Mouse (Mus musculus): Measurements from ENCODE around the gene Arhgap4.

Gene Arhgap4

DNA sequence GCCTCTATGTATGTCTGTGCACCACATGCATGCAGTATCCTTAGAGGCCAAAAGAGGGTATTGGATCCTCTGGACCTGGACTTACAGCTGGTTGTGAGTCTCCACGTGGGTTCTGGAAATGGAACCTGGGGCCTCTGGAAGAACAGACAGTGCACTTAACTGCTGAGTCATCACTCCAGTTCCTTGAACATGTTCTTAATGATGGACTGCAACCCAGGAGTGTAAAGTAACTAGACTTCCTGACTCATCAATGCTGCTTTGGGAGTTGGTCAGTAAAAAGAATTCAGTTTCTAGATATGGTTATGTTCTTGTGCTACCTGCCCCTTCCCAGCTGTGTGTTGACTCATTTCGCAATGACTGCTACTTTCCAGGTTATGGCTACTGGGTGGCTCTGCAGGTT lies 10.2 kb upstream of the Arhgap4 start:
- ChIA-PET POLR2A (interaction anchor here (1.0 to 15.1 kb wide), 24 partner anchors 9 to 473 kb away, joined by 3 to 334 read pairs (median 11); partner anchors contain the start of genes Arhgap4 (in 3 of the 4), Naa10 (in 3 of the 4), Hcfc1 (in 2 of the 4) and Haus7 (in 1 of the 4)), CTCF (interaction anchor here in 1 of 4 experiments (0.8 to 2.0 kb wide), 4 partner anchors 10 to 135 kb away, joined by 3 to 6 read pairs (median 4); partner anchors contain the start of genes Arhgap4 and Naa10)

DNA sequence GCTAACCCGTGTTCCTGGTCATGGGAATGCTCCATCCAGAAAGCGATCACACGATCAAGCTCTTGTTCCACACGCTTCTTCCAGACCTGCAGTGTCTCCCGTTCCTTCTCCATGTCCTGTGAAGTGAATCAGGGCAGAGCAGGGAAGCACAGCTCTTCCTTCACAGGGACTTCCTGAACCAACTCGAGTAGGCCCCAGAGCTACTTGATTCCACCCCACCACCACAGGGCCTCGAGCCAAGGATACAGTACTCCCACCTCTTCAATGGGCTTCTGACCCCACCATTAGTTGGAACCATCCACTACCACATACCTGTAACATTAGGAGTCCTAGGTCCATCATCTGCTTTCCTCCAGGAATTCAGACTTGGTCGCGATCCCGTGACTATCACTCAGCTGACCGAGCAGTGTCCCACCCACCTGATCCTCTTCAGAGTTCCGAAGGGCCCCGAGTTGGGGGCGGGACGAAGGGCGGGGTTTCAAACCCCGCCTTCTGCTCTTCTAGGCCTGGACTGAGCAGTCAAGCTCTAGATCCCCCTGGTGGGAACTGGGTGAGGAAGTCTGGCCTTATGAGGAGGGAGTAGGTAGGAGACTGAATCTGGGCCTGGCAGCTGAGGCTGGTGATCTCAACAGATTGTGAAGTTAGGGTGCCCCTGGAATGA lies 8.9 kb upstream of the Arhgap4 start, which contains the start of gene Renbp:
Renbp (minus strand) TSS at position 449 of the 661 bp plus-strand sequence.
- CTCF ChIA-PET = interaction anchor here in 3 of 4 experiments (0.5 to 2.0 kb wide), 14 partner anchors 9 to 242 kb away, joined by 3 to 7 read pairs (median 3); partner anchors contain the start of genes Arhgap4 (in 2 of the 3), Naa10 (in 2 of the 3) and Irak1 (in 1 of the 3)
- POLR2A ChIA-PET = interaction anchor here (0.5 to 15.1 kb wide), 96 partner anchors 9 to 498 kb away, joined by 3 to 334 read pairs (median 5); partner anchors contain the start of genes Arhgap4 (in 3 of the 4), Hcfc1 (in 3 of the 4), Naa10 (in 3 of the 4) and Haus7 (in 2 of the 4)

- ChIA-PET CTCF (interaction anchor here in 1 of 4 experiments (0.7 kb wide), 1 partner anchor 16 kb away, joined by 9 read pairs; no protein-coding TSS in a partner anchor), POLR2A (interaction anchor here (0.7 to 15.1 kb wide), 11 partner anchors 7 to 128 kb away, joined by 3 to 334 read pairs (median 10); partner anchors contain the start of genes Hcfc1 (in 2 of the 4) and Renbp (in 2 of the 4))
These were observed 846 bp upstream of the Arhgap4 start for GRCm38 (mm10) chrX:73922550-73922882.

- POLR2A ChIA-PET = interaction anchor here (0.6 to 15.1 kb wide), 36 partner anchors 8 to 507 kb away, joined by 3 to 334 read pairs (median 4); partner anchors contain the start of genes Renbp (in 3 of the 4), Hcfc1 (in 2 of the 4), Rpl10 (in 2 of the 4) and Abcd1 (in 1 of the 4)
These were observed 316 bp downstream of the Arhgap4 start for GRCm38 (mm10) chrX:73921285-73921822.

DNA sequence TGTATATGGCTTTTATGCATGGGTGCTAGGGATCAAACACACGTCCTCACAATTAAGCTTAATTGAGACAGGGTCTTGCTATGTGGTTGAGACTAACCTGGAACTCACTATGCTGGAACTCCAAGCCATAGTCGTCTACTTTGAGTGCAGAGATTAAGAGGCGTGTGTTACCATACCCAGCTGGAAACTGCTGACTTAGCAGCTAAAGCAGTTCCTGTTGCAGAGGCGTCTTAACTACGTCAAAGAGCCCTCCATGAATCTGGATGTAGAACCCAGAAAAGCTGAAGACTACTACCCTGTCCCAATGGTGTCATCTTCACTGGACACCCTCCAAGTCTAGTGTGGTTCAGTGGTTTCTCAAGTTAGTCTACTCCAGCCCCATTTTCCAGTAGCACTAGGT lies 3.0 kb downstream of the Arhgap4 start:
- ChIA-PET POLR2A (interaction anchor here in 1 of 4 experiments (0.5 to 11.2 kb wide), 3 partner anchors 11 to 104 kb away, joined by 3 to 196 read pairs (median 3); partner anchors contain the start of gene Renbp), CTCF (no interaction called here)

More at GRCm38 (mm10) chrX:73921285-73921822, 316 bp downstream of the Arhgap4 start:
- CTCF ChIA-PET = interaction anchor here in 3 of 4 experiments (0.8 to 1.2 kb wide), 6 partner anchors 9 to 124 kb away, joined by 3 to 4 read pairs (median 3); partner anchors contain the start of gene Renbp (in 2 of the 3)

DNA sequence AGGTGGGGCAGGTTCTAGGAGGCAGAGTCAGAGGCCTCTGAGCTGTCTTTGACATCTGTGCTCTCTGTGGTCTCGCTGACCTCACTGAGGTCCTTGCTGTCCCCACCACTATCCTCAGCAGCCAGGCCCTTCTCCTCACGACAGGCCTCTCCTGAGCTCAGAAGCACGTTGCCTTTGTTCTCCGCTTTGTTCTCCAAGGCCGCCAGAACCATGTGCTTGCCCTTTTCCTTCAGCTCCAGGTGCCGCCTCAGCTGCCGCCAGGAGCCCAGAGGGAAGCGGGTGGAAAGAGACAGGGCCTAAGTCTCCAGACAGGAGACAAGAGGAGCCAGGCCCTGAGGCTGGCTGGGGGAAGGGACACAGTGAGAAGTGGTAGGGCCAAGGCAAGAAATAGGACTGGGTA lies 4.7 kb downstream of the Arhgap4 start:
- CTCF ChIA-PET = interaction anchor here in 1 of 4 experiments (0.6 kb wide), 1 partner anchor 263 kb away, joined by 3 read pairs; no protein-coding TSS in a partner anchor
- POLR2A ChIA-PET = interaction anchor here in 2 of 4 experiments (0.7 to 11.2 kb wide), 11 partner anchors 9 to 458 kb away, joined by 3 to 196 read pairs (median 4); partner anchors contain the start of genes Hcfc1 (in 2 of the 2), Renbp (in 2 of the 2), Haus7 (in 1 of the 2) and Srpk3 (in 1 of the 2)

GRCm38 (mm10) chrX:73914827-73915703 lies 6.6 kb downstream of the Arhgap4 start:
- ChIA-PET POLR2A (interaction anchor here (0.6 to 11.2 kb wide), 72 partner anchors 8 to 909 kb away, joined by 3 to 196 read pairs (median 4); partner anchors contain the start of genes Renbp (in 3 of the 4), Bcap31 (in 2 of the 4), Hcfc1 (in 2 of the 4) and Abcd1 (in 1 of the 4)), CTCF (interaction anchor here in 2 of 4 experiments (0.6 to 1.2 kb wide), 8 partner anchors 10 to 456 kb away, joined by 3 to 7 read pairs (median 4); partner anchors contain the start of genes Haus7 (in 1 of the 2) and Renbp (in 1 of the 2))

DNA sequence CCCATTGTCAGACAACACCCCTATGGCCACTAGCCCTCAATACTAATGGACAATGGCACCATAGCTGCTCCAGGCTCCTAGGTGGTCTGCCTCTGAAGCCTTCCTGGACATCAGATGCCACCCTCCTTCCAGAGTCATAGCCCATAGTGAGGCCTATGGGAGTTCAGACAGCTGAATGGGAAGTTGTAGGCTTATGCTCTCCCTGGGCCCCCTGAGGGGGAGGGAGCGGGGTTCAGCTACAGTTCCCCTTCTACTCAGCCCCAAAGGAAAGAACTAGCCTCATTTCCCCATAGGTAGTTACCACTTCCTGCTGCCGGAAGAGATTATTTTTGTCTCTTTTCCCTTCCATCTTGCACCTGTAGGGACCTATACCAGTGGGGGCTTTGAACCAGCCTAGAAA lies 10.1 kb downstream of the Arhgap4 start:
- CTCF ChIA-PET = no interaction called here
- POLR2A ChIA-PET = interaction anchor here in 2 of 4 experiments (0.6 to 1.6 kb wide), 3 partner anchors 9 to 55 kb away, joined by 3 read pairs; partner anchors contain the start of gene Hcfc1 (in 1 of the 2)

- POLR2A ChIA-PET = interaction anchor here in 2 of 4 experiments (1.0 to 1.6 kb wide), 5 partner anchors 10 to 118 kb away, joined by 3 to 6 read pairs (median 3); partner anchors contain the start of genes Arhgap4 (in 1 of the 2) and Naa10 (in 1 of the 2)
- CTCF ChIA-PET = no interaction called here
These were observed 10.5 kb downstream of the Arhgap4 start for GRCm38 (mm10) chrX:73911156-73911555.

- ChIA-PET CTCF (interaction anchor here in 1 of 4 experiments (1.4 kb wide), 1 partner anchor 11 kb away, joined by 3 read pairs; the partner anchor contains the start of genes Arhgap4 and Naa10), POLR2A (interaction anchor here in 2 of 4 experiments (0.8 to 1.8 kb wide), 8 partner anchors 10 to 118 kb away, joined by 3 to 7 read pairs (median 3); partner anchors contain the start of genes Arhgap4 (in 1 of the 2), Irak1 (in 1 of the 2) and Naa10 (in 1 of the 2))
These were observed 11.2 kb downstream of the Arhgap4 start for GRCm38 (mm10) chrX:73910451-73910850.

- POLR2A ChIA-PET = interaction anchor here in 2 of 4 experiments (0.8 to 1.8 kb wide), 8 partner anchors 10 to 117 kb away, joined by 3 to 7 read pairs (median 3); partner anchors contain the start of genes Arhgap4 (in 1 of the 2), Irak1 (in 1 of the 2) and Naa10 (in 1 of the 2)
These were observed 11.6 kb downstream of the Arhgap4 start for GRCm38 (mm10) chrX:73910049-73910448.

DNA sequence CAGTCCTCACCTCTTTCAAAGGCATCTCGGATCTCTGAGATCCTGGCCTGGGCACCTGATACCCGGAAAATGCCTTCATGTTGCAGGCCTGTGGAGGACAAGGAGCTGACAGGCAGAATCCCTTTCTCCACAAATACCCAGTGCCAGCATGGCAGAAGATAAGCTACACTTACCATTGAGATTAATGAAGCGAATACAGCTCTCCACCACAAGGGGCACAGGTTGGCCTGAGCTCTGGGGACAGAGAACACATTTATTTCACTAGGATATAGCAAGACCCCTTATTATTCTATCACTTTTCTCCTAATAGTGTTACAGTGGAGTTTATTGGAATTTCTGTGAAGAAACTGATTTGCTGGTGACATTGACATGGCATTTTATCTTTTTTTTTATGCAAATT lies 23.7 kb downstream of the Arhgap4 start:
- CTCF ChIA-PET = interaction anchor here in 2 of 4 experiments (0.5 to 1.0 kb wide), 4 partner anchors 99 to 218 kb away, joined by 3 read pairs; partner anchors contain the start of gene Irak1 (in 1 of the 2)
- POLR2A ChIA-PET = interaction anchor here in 2 of 4 experiments (0.5 to 1.5 kb wide), 3 partner anchors 11 to 23 kb away, joined by 3 read pairs; no protein-coding TSS in a partner anchor

More at GRCm38 (mm10) chrX:73910049-73910448, 11.6 kb downstream of the Arhgap4 start:
- CTCF ChIA-PET = interaction anchor here in 1 of 4 experiments (1.4 kb wide), 1 partner anchor 12 kb away, joined by 3 read pairs; the partner anchor contains the start of genes Arhgap4 and Naa10

GRCm38 (mm10) chrX:73895719-73896118 lies 26.0 kb downstream of the Arhgap4 start, which contains the start of gene L1cam:
L1cam (minus strand) TSS chrX:73896105.
- CTCF ChIA-PET = interaction anchor here in 2 of 4 experiments (1.1 to 1.7 kb wide), 4 partner anchors 97 to 224 kb away, joined by 3 to 9 read pairs (median 5); no protein-coding TSS in a partner anchor
- POLR2A ChIA-PET = interaction anchor here in 1 of 4 experiments (0.9 kb wide), 1 partner anchor 19 kb away, joined by 3 read pairs; no protein-coding TSS in a partner anchor

DNA sequence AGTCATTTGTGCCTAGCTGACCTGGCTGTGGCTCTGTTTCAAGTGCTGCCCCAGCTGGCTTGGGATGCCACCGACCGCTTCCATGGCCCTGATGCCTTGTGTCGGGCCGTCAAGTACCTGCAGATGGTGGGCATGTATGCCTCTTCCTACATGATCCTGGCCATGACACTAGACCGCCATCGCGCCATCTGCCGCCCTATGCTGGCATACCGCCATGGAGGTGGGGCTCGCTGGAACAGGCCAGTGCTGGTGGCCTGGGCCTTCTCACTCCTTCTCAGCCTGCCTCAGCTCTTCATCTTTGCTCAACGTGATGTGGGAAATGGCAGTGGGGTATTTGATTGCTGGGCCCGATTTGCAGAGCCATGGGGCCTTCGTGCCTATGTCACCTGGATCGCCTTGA lies 28.8 kb downstream of the Arhgap4 start:
- POLR2A ChIA-PET = interaction anchor here in 2 of 4 experiments (0.7 to 1.4 kb wide), 6 partner anchors 9 to 99 kb away, joined by 3 to 5 read pairs (median 4); partner anchors contain the start of genes Arhgap4 (in 1 of the 2) and Naa10 (in 1 of the 2)

GRCm38 (mm10) chrX:73891551-73892152 lies 30.0 kb downstream of the Arhgap4 start, which contains the start of gene Avpr2:
Avpr2 (plus strand) TSS chrX:73892102.
- ChIA-PET POLR2A (interaction anchor here in 3 of 4 experiments (0.7 to 1.9 kb wide), 10 partner anchors 8 to 97 kb away, joined by 3 to 9 read pairs (median 4); partner anchors contain the start of genes Arhgap4 (in 1 of the 3), Naa10 (in 1 of the 3) and Renbp (in 1 of the 3)), CTCF (interaction anchor here in 2 of 4 experiments (1.0 to 1.5 kb wide), 3 partner anchors 96 to 237 kb away, joined by 3 to 4 read pairs (median 3); no protein-coding TSS in a partner anchor)

More for the DNA sequence above, 28.8 kb downstream of the Arhgap4 start:
- CTCF ChIA-PET = interaction anchor here in 2 of 4 experiments (1.0 to 1.7 kb wide), 4 partner anchors 93 to 238 kb away, joined by 3 to 4 read pairs (median 4); no protein-coding TSS in a partner anchor
